Mouse (Mus musculus) stomach, postnatal 0 days (tissue): ENCODE measurements around the gene Dpp9. TPM values are rescaled to one million over a fixed set of nuclear protein-coding genes. Genes with fewer than 3 reads are reported as not detected.

Source experiments
- ATAC-seq: fragments of 200-750 bp; cut with Nextera tagmentation; 2 replicates; pipeline ENCODE4 v1.8.0; 2017; ENCODE audit not compliant: low FRiP score, low TSS enrichment
- DNase-seq: peaks from one replicate; pipeline ENCODE4 v3.0.0-alpha.2; 2016; ENCODE audit warnings: low spot score
- H3K27ac ChIP-seq: fragments of 300-500 bp; sonication (generic); replicated peaks from 2 replicates; pipeline ENCODE4 v1.5.1; 2014; ENCODE audit warnings: mild to moderate bottlenecking, control low read depth
- H3K27me3 ChIP-seq: fragments of 300-500 bp; sonication (generic); 2 replicates; pipeline ENCODE4 v1.6.1; 2014; ENCODE audit warnings: low read length; ENCODE audit not compliant: control insufficient read depth, insufficient read depth
- H3K36me3 ChIP-seq: fragments of 300-500 bp; sonication (generic); 2 replicates; pipeline ENCODE4 v1.6.1; 2014; ENCODE audit warnings: low read length, mixed read lengths; ENCODE audit not compliant: control insufficient read depth, insufficient read depth
- H3K4me1 ChIP-seq: fragments of 300-500 bp; sonication (generic); replicated peaks from 2 replicates; pipeline ENCODE4 v1.6.1; 2014; ENCODE audit warnings: antibody characterized with exemption; ENCODE audit not compliant: control insufficient read depth, insufficient read depth
- H3K4me2 ChIP-seq: fragments of 300-500 bp; sonication (generic); replicated peaks from 2 replicates; pipeline ENCODE4 v1.6.1; 2014; ENCODE audit warnings: low read depth, mild to moderate bottlenecking, control low read depth, moderate library complexity
- H3K4me3 ChIP-seq: fragments of 300-500 bp; sonication (generic); 2 replicates; pipeline ENCODE4 v1.5.1; 2014; ENCODE audit warnings: low read depth, low read length, control low read depth
- H3K9ac ChIP-seq: fragments of 300-500 bp; sonication (generic); 2 replicates; pipeline ENCODE4 v1.6.1; 2014; ENCODE audit warnings: mild to moderate bottlenecking, low read length, control low read depth, mixed read lengths
- H3K9me3 ChIP-seq: fragments of 300-500 bp; sonication (generic); 2 replicates; pipeline ENCODE4 v1.6.1; 2016; ENCODE audit warnings: low read length; ENCODE audit not compliant: control insufficient read depth
- CTCF ChIP-seq: IDR thresholded peaks from 2 replicates; pipeline ENCODE4 v1.5.1; 2016; ENCODE audit warnings: antibody characterized with exemption, low read depth, mild to moderate bottlenecking, moderate library complexity
- EP300 ChIP-seq: optimal IDR thresholded peaks from 2 replicates; pipeline ENCODE3; 2016; ENCODE audit warnings: antibody characterized with exemption
- WGBS: fragments of 180-500 bp; shearing (Covaris S2); extraction: QIAGEN DNeasy Blood & Tissue Kit; methylation state at CpG from one replicate; pipeline ENCODE4 v1.1.7; 2014; 5-methylcytosine and 5-hydroxymethylcytosine counted together
- polyA plus RNA-seq: library from polyadenylated mRNA; unstranded; fragments of >200 nt; fragmentation: Nextera tagmentation; extraction: Ambion mirVana; gene quantifications from 2 replicates; pipeline ENCODE4 v1.2.1, GENCODE M21; 2015

The Dpp9 gene
- polyA plus RNA-seq, 1 experiment from 2014 or later, result 13.8 TPM

DNA sequence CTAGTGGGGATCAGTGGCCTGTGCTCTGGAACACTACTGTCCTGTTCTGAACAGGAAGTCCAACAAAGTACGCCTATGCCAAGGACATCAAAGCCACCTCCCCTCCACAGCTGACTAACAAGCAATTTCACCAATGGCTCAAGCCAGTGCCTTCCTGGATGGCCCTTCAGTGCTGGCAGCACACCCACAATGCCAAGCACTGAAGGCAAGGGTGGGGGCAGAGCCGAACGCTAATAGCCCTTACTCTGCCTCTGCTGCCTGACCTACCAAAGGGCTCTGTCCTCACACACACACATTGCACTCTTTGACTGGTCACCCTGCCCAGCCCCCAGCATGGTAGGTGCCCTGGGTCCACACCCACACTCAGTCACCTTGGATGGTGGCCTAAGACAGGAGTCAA, 9.9 kb downstream of the Dpp9 start:
- no peak overlapping the region for H3K27ac ChIP-seq
- no peak for TF ChIP-seq CTCF
- TF ChIP-seq EP300, result no peak
- DNase-seq (no peak), ATAC-seq (no peak)
- 93% methylated on average over 3 of the region's 3 CpGs for WGBS
- no peak overlapping the region for H3K4me2 ChIP-seq
- H3K27me3 ChIP-seq, result no peaks in the 10 kb centered on the region
- H3K36me3 ChIP-seq, result peaks cover 37% of the 10 kb centered on the region
- no peak overlapping the region for H3K9ac ChIP-seq
- H3K4me3 ChIP-seq, result no peak overlapping the region
- H3K4me1 ChIP-seq, result no peaks in the 10 kb centered on the region
- H3K9me3 ChIP-seq, result no peaks in the 10 kb centered on the region

DNA sequence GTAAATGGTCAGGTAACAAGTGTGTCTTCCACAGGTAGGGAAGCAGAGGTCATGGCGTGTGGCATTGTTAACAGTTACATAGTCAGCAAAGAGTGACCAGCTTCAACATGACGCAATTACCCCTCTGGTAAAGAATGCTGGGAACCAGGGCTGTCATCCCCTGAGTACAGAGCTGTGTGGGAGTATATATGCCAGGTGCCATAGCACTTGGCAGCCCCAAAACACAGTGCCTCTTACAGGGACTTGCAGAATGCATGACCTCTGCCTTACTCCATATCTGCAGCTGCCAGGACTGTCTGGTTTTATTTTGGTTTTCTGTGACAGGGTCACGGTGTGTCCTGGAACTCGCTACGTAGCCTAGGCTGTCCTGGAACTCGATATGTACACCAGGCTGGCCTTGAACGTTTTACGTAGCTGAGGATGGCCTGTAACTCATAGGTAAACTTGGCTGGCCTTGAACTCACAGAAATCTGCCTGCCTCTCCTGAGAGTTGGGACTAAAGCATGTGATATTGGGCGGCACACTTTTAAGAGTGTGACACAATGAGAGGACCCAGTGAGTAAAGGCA, 10.7 kb downstream of the Dpp9 start:
- Histone ChIP-seq H3K4me3 (no peak overlapping the region), H3K4me2 (no peak overlapping the region), H3K9me3 (no peaks in the 10 kb centered on the region), H3K9ac (no peak overlapping the region), H3K36me3 (peaks cover 41% of the 10 kb centered on the region), H3K27me3 (no peaks in the 10 kb centered on the region), H3K27ac (no peak overlapping the region), H3K4me1 (no peaks in the 10 kb centered on the region)
- TF ChIP-seq EP300 (no peak), CTCF (no peak)
- WGBS, result 86% methylated on average over 9 of the region's 9 CpGs
- no peak for ATAC-seq
- no peak for DNase-seq

- no peak for DNase-seq
- Histone ChIP-seq H3K27ac (0 out of 2 replicates have a peak overlapping the region, but pooled peaks have one; percentile 24), H3K4me1 (no peaks in the 10 kb centered on the region), H3K4me2 (no peak overlapping the region), H3K4me3 (no peak overlapping the region), H3K36me3 (peaks cover 47% of the 10 kb centered on the region), H3K9ac (no peak overlapping the region), H3K9me3 (no peaks in the 10 kb centered on the region), H3K27me3 (no peaks in the 10 kb centered on the region)
- WGBS, result 75% methylated on average over 6 of the region's 6 CpGs
- no peak for ATAC-seq
- TF ChIP-seq EP300, result no peak
- no peak for TF ChIP-seq CTCF
Measured at GRCm38 (mm10) chr17:56206986-56207674, 11.6 kb downstream of the Dpp9 start.

DNA sequence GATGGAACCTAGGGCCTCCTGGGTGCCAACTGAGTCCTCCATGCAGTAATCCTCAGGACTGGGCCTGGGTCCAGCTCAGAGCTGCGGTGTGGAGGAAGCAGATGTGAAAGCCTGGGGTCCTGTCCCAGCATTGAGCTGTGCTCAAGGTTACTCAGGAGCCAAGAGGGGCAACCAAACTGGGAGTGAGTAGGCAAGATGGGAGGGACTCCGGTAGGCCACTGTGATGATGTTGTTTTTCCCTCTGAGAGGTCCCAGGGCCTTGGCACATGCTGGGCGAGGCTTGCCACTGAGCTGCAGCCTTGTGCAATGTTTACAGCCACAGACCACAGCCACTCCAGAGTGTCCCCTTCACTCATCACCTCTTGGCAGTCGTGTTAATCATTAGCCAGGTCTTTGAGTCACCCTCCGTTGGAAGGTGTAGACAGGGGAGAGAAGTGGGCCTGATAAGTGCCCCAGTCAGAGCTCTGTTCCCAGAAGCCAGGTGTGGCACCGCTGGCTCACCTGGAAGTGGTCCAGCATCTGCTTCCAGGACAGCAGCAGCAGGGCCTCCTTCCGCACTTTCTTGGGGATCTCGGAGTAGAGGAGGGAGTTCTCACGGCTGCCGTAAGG, 12.3 kb downstream of the Dpp9 start:
- WGBS, result 66% methylated on average over 10 of the region's 10 CpGs
- H3K27ac ChIP-seq, result peak overlapping the region; percentile 30; the same call in 1 of the 2 replicates
- no peaks in the 10 kb centered on the region for H3K9me3 ChIP-seq
- ATAC-seq (peak; percentile 93), DNase-seq (peak; percentile 88)
- H3K36me3 ChIP-seq, result peaks cover 44% of the 10 kb centered on the region
- no peak overlapping the region for H3K4me3 ChIP-seq
- no peak overlapping the region for H3K4me2 ChIP-seq
- TF ChIP-seq CTCF, result no peak
- TF ChIP-seq EP300, result no peak
- H3K27me3 ChIP-seq, result no peaks in the 10 kb centered on the region
- H3K4me1 ChIP-seq, result no peaks in the 10 kb centered on the region
- H3K9ac ChIP-seq, result no peak overlapping the region

GRCm38 (mm10) chr17:56203729-56204128, 15.0 kb downstream of the Dpp9 start:
- Histone ChIP-seq H3K9ac (no peak overlapping the region), H3K36me3 (peaks cover 32% of the 10 kb centered on the region), H3K4me1 (no peaks in the 10 kb centered on the region), H3K27me3 (no peaks in the 10 kb centered on the region), H3K9me3 (no peaks in the 10 kb centered on the region), H3K27ac (no peak overlapping the region), H3K4me3 (no peak overlapping the region), H3K4me2 (no peak overlapping the region)
- 55% methylated on average over 3 of the region's 3 CpGs for WGBS
- DNase-seq (peak; percentile 42), ATAC-seq (no peak)
- TF ChIP-seq EP300 (no peak), CTCF (peak; percentile 60)

DNA sequence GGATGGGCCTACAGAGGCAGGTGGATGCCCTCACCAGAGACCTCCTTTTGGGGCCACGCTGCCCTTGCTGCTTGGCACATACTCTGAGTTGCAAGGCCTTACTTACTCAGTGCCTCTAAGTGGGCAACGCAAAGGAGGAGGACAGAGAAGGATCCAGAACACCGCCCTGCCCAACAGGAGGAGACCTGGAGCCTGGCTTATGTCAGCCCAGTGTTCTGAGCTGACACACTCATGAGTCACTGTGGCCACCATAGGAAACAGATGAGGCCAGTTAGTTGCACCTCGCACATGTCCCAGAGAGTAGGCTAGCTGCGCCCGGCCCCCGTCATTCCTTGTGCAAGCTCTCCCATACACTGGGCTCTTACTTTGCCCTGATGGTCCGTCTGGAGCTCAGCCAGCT, 16.2 kb downstream of the Dpp9 start:
- Histone ChIP-seq H3K4me3 (no peak overlapping the region), H3K9me3 (no peaks in the 10 kb centered on the region), H3K4me2 (no peak overlapping the region), H3K4me1 (no peaks in the 10 kb centered on the region), H3K36me3 (peaks cover 37% of the 10 kb centered on the region), H3K27me3 (no peaks in the 10 kb centered on the region), H3K9ac (no peak overlapping the region), H3K27ac (no peak overlapping the region)
- ATAC-seq (no peak), DNase-seq (no peak)
- no peak for TF ChIP-seq CTCF
- no peak for TF ChIP-seq EP300
- WGBS, result 91% methylated on average over 8 of the region's 8 CpGs
